Mouse (Mus musculus) ovary, postnatal 10 days (tissue): Measurements from ENCODE around the gene Paqr5.

ENCODE experiments used
- DNase-seq: peaks from one replicate; pipeline ENCODE4 v3.0.0; 2022; ENCODE audit warnings: low spot score

Paqr5 gene

DNA sequence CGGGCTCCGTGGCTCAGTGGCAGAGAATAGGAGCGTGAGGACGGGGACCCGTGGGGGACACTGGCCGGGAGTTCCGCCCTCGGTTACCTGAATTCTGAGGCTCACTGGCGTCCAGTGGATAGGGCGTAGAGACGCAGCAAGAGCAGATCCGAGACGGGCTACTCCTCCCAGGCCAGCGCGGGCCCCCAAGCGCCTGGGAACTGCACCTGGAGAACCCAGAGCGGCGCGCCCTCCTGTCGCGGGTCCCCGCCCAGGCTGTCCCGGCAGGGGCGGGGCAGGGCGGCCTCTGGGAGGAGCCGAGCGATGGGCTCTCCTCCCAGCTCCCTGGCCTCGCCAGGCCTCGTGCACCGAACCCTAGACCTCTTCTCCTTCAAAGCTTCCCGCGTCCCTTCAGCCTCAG lies at the start of gene Paqr5:
TSS of gene Paqr5 (minus strand) at position 257 of the 400 bp plus-strand sequence.
- DNase-seq = peak; percentile 21

GRCm38 (mm10) chr9:62062234-62062633 lies 35.6 kb upstream of the Paqr5 start:
- no peak for DNase-seq

DNA sequence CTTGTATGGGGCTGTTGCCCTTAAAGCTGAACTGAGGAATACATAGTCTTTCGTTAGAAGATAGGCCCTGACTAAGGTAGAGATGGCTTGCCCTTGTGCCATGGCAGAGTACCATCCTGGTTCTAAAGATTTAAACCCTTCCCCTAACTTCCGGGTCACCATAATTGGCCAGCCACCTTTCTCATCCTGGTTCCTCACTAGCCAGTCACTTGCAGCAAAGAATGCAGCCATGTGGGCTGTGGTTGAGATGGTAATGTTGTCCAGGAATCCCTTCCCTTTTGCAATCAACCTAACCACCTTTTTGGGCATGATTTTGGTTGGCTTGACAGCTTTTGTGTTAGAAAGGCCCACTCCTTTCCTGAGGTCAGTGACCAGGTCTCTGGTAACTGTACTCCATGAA lies 33.8 kb upstream of the Paqr5 start:
- no peak for DNase-seq

GRCm38 (mm10) chr9:62059941-62060340 lies 33.3 kb upstream of the Paqr5 start:
- DNase-seq = no peak

DNA sequence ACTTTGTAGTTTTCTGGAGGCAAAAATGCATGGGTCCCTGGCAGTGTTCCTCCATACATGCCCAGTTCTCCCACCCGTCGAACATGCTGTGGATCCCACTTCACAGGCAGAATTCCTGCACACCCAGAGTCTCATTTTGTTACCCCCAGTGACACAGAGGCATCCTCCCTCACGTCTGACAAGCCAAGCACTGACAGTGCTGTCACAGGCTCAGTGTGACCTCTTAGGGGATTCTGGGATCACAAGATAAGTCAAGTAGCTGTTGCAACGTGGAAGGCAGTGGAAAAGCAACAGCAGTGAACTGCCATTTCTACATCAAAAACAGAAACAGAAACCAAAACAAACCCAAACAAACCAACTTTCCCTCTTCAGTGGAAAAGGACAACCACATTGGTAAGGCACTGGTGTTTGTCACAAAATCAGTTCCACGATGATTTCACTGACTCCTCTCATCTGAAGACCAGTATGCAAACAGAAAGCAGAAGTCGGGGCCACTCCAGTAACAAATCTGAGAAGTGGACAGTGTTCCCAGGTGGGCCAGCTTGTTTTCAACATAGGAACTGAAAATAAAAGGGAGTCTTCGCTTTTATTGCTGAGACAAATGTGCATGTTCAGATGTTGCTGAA lies 31.3 kb upstream of the Paqr5 start:
- DNase-seq = no peak

DNA sequence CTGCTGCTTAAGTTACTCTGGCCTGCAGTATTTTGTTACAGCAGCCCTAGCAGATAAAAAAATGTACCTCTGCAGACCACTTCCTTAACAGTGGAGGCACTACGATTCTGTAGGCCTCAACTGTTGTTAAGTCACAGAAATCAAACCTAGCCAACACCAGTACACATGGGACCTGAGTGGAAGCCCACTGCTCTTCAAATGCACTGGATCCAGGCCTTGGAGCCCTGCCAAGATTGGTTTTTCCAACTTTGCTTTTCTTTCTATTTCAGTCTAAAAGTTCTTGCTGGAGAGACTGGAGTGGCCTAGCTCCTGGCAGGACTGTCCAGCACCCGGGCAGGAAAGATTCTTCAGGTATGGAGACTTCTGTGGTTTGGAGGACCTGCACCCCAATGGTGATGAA lies 29.6 kb upstream of the Paqr5 start:
- no peak for DNase-seq

- DNase-seq = no peak
These were observed 24.1 kb upstream of the Paqr5 start for GRCm38 (mm10) chr9:62050801-62051200.

- DNase-seq = no peak
These were observed 22.5 kb upstream of the Paqr5 start for GRCm38 (mm10) chr9:62049166-62049565.

- DNase-seq = no peak
These were observed 15.5 kb upstream of the Paqr5 start for GRCm38 (mm10) chr9:62042167-62042566.

DNA sequence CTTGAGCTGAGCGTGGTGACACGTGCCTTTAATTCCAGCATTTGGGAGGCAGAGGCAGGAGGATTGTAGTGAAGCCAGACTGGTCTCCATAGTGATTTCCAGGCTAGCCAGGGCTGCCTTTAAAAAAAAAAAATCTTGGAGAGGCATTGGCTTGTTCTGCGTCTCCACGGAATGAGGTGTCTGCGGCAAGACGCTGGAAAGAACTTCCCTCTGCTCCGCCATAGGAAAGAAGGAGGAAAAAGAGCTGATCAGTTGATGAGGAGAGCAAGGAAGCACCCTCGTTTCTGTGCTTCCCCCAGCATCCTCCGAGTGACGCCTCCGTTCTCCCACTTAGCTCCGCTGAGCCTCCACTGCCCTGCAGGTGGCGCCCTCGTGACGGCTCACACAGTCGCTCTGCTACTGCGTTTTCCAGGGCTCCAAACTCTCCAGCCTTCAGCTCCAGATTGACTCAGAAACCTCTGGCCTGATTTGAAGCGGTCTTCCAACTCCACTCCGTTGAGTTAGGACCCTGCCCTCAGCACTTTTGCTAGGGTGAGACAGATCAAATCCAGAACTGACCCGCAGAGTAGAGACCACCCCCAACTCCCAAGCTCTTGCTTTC lies 13.5 kb upstream of the Paqr5 start:
- peak; percentile 69 for DNase-seq

- DNase-seq = no peak
These were observed 9.2 kb upstream of the Paqr5 start for GRCm38 (mm10) chr9:62035806-62036205.

DNA sequence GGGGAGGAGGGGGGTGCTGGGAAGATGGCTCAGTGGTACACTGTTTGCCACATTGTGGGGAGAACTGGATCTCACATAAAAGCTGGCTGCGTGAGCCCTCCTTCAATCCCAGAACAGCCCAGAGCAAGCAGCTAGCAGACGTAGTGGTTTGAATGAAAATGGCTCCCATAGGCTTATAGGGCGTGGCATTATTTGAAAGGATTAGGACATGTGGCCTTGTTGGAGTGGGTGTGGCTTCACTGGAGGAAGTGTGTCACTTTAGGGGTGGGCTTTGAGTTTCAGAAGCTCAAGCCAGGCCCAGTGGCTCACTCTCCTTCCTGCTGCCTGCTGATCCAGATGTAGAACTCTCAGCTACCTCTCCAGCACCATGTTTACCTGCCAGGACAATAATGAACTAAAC lies 5.5 kb upstream of the Paqr5 start:
- no peak for DNase-seq

DNA sequence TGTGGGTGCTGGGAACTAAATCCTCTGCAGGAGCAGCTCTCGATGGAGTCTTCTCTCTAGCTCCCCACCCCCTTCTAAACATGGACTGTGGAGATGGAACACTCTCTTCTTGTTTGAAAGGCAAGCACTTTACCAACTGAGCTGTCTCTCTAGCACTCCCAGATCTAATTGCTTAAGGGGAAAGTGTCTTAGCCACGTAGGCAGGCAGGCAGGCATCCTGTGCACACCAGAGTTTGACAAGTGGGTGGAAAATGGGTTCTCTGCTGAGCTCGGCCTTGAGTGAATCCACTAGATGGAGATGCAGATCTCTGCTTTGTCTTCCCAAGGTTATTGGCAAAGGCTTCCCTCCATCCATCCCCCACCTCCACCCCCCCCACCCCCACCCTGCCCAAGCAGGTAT lies 1.4 kb upstream of the Paqr5 start:
- no peak for DNase-seq

DNA sequence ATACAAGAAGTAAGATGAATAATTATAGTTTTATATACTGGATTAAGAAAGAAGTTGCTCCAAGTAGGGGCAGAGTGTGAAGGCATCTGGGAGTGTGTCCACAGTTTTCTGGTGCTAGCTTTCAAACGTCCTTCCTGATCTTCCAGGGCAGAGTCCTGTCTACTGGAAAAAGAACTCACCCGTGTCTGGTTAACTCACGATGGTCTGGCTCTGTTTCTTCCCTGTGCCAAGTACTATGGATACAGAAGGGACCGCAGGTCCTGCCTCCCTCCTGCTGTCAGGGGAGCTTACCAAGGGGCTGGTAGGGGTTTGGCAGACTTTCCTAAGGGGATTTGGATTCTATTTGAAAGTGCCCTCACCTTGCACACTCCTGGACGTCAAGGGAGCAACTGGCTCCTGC lies 1.6 kb downstream of the Paqr5 start:
- DNase-seq = no peak

GRCm38 (mm10) chr9:62023879-62024278 lies 2.8 kb downstream of the Paqr5 start:
- no peak for DNase-seq

DNA sequence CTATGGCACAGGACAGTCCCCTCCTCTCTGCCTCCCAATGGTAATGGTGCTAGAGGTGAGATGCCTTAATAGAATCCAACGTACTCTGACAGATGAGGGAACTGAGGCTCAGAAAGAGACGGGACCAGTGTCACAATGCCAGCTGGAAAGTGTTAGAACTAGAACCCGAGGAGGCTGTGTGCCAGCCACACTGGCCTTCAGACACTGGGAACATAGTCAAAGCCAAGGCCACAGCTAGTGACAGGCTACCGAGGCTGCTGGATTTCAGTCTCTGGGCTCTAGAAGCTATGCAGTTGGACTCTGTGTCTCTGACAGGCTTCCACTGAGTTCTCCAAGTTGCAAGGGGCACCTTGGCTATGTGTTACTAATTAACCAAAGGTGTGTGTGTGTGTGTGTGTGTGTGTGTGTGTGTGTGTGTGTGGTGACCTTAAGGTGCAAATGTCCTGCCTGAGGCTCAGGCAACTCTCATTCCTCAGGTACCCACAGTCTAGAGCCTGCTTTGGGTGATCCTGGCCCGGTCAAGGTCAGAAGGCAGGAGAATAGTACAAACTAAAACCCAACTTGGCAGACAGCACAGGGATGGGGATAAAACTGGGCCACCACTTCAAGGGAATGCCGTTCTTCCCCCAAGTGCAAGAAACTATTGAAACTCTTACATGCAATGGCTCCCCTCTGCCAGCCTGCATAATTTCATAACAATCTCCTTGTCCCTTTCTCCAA lies 3.5 kb downstream of the Paqr5 start:
- no peak for DNase-seq

- no peak for DNase-seq
These were observed 5.0 kb downstream of the Paqr5 start for GRCm38 (mm10) chr9:62021583-62022120.

DNA sequence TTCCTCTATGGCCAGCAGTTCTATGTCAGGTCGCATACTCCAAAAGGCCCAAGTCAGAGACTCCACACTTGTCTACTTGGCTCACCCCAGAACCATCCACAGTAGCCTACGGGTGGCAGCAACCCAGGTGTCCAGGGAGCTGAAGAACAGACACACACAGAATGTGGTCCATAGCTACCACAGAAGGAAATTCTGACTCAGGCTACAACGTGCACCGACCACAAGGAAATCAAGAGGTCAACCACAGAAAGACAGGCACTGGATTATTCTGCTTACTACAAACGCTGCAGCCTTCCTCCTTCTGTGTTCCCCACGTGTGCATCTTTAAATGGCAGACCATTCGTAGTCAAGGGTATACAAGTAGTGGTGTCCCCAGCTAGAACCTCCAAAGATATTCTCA lies 6.4 kb downstream of the Paqr5 start:
- no peak for DNase-seq

GRCm38 (mm10) chr9:62018229-62019093 lies 8.2 kb downstream of the Paqr5 start:
- no peak for DNase-seq

- no peak for DNase-seq
These were observed 9.3 kb downstream of the Paqr5 start for GRCm38 (mm10) chr9:62017329-62017728.

DNA sequence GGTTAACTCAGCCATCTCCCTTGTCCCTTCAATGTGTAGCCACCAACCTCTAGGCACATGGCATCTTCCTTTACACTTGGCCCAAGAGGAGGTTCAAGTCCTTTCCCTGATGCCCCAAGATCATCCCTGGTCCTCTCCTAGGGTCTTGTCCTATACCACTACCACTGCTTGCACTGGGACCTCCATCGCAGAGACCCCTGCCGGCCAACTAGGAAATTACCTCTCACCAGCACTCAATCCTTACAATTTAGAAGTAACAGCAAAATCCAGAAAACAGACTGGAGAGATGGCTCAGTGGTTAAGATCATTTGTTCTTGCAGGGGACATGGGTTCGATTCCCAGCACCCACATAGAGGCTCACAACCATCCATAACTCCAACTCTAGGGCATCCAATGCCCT lies 11.2 kb downstream of the Paqr5 start:
- DNase-seq = no peak
